Mouse (Mus musculus): ENCODE measurements around the gene Lyzl4. TPM values are rescaled to one million over a fixed set of nuclear protein-coding genes. Genes with fewer than 3 reads are reported as not detected.

Lyzl4 gene
- not detected for polyA plus RNA-seq (2017; shearing (Covaris generic))

DNA sequence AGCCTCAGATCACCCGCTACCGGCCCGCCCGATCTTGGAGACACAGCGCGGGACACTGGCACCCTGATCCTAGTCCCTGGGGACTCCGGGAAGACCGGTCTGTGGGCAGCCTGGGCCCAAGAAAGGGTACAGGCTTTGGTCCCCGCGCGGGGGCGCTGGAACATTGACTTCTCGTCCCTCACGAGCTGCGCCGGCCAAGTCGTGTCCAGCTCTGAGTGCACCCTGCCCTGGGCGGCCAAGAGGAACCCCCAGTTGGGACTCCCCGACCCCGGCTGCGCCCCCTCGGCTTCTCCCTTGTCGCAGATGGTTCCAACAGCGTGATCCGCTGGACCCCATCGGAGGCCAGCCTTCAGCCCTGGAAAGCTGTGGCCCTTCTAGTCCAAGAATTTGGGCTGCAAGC is at the start of gene Lyzl4:
Lyzl4 (minus strand) TSS at position 96 of the 400 bp plus-strand sequence.

GRCm38 (mm10) chr9:121642401-121643181 is 695 bp upstream of the Lyzl4 start, which contains the start of gene Vipr1:
Gene Vipr1, plus strand, starts transcription at chr9:121642716.

Other genes starting within 250 kb of the Lyzl4 start
- gene Cck, start 146.4 kb downstream of the Lyzl4 start, polyA plus RNA-seq (2017; shearing (Covaris generic)) = not detected
- 2.0 TPM for gene Vipr1, start 620 bp upstream of the Lyzl4 start, polyA plus RNA-seq (2017; shearing (Covaris generic))
- gene Sec22c, start 63.4 kb upstream of the Lyzl4 start, polyA plus RNA-seq (2017; shearing (Covaris generic)) = 29.2 TPM
- gene Ss18l2, start 68.2 kb upstream of the Lyzl4 start, polyA plus RNA-seq (2017; shearing (Covaris generic)) = 35.7 TPM
- 119 TPM for gene Nktr, start 77.1 kb upstream of the Lyzl4 start, polyA plus RNA-seq (2017; shearing (Covaris generic))
- 0.23 TPM for gene Zfp651, start 117.2 kb upstream of the Lyzl4 start, polyA plus RNA-seq (2017; shearing (Covaris generic))
- not detected for gene Klhl40, start 135.5 kb upstream of the Lyzl4 start, polyA plus RNA-seq (2017; shearing (Covaris generic))
- not detected for gene Hhatl, start 150.4 kb upstream of the Lyzl4 start, polyA plus RNA-seq (2017; shearing (Covaris generic))
- not detected for gene Ccdc13, start 197.4 kb upstream of the Lyzl4 start, polyA plus RNA-seq (2017; shearing (Covaris generic))
- gene Higd1a, start 216.3 kb upstream of the Lyzl4 start, polyA plus RNA-seq (2017; shearing (Covaris generic)) = 112 TPM

Data from activated CD4-positive, CD25-positive, alpha-beta regulatory T cell, adult 9 weeks (primary cell).